Mouse (Mus musculus): ENCODE measurements around the gene Uggt2. TPM values are rescaled to one million over a fixed set of nuclear protein-coding genes. Genes with fewer than 3 reads are reported as not detected.

The Uggt2 gene
- polyA plus RNA-seq (2017; shearing (Covaris generic)), result 1 to 10 TPM in 1 of 2 experiments, under 1 TPM in 1; 0.43 to 1.0 TPM

GRCm38 (mm10) chr14:119098851-119099569 lies at the start of gene Uggt2:
Gene Uggt2, minus strand, starts transcription at chr14:119099430.

DNA sequence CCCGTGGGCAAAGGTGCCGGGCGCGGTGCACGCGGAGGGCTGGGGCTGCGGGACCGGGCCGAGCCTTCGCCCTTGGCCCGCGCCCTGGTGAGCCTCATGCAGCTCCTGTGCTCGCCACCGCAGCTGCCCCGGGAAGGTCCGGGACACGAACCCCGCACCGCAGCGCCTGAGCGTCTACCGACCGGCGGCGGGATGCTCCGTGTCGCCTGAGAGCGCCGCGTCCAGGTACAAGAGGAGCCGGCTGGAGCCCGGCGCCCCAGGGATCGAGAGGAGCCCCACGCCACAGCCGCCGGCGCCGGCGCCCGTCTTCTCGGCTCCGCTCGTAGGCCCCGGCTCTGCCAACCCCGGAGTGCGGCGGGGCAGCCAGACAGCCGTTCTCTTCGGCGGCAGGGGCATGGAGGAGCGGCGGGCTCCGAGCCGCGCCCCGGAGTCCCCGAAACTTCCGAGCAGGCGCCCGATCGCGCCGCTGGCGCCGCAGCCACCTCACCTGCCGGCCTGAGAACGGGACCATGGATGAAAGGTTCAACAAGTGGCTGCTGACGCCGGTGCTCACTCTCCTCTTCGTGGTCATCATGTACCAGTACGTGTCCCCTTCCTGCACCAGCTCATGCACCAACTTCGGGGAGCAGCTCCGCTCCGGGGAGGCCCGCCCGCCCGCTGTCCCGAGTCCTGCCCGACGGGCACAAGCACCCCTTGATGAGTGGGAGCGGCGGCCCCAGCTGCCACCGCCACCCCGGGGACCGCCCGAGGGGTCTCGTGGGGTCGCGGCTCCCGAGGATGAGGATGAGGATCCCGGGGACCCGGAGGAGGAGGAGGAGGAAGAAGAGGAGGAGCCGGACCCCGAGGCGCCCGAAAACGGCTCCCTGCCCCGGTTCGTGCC lies 38.9 kb upstream of the Uggt2 start, which contains the start of gene Hs6st3:
Gene Hs6st3 (plus strand): TSS at position 436 of the 880 bp plus-strand sequence.

GRCm38 (mm10) chr14:118937533-118938492 lies 161.4 kb downstream of the Uggt2 start, which contains the start of gene Dnajc3:
Gene Dnajc3, plus strand, starts transcription at chr14:118937976.

Other genes starting within 250 kb of the Uggt2 start
- gene Dzip1, start 174.0 kb downstream of the Uggt2 start, polyA plus RNA-seq (2017; shearing (Covaris generic)), result 10 to 100 TPM in 1 of 2 experiments, 1 to 10 TPM in 1; 9.5 to 23.9 TPM
- gene Dnajc3, start 161.5 kb downstream of the Uggt2 start, polyA plus RNA-seq (2017; shearing (Covaris generic)), result 10 to 100 TPM; 62.6 to 81.9 TPM
- under 1 TPM in 1 of 2 experiments, not detected in 1; 0.14 TPM for gene Hs6st3, start 38.9 kb upstream of the Uggt2 start, polyA plus RNA-seq (2017; shearing (Covaris generic))

All from activated CD4-positive, CD25-positive, alpha-beta regulatory T cell (primary cell).